Mouse (Mus musculus): ENCODE results near the gene Fut1.

GRCm38 (mm10) chr7:45621443-45621842, 4.4 kb downstream of the Fut1 start, which contains the start of gene Izumo1:
- TF ChIP-seq CTCF (IDR thresholded peaks at IDR 0.05; ENCODE audit: extremely low read depth, insufficient read length, insufficient replicate concordance, low read depth, low read length), result no peak
- TF ChIP-seq POLR2A (IDR thresholded peaks at IDR 0.05; ENCODE audit: low read depth, low read length), result no peak

All from small intestine, adult 2 months (tissue).